Mouse (Mus musculus) embryonic stem cell, embryonic (primary cell): ENCODE results near the gene Ucn3.

Source experiments
- CTCF ChIA-PET, 4 experiments: fragments of 300-600 bp in 2 of 4; fragments of 350-600 bp in 2 of 4; sonication (Branson Sonifier 250); formaldehyde crosslinking; loops; one replicate each; lab custom pipeline; 2022; ENCODE audit warnings: inconsistent platforms in 2 of 4; lab: Charles Lee
- POLR2A ChIA-PET, 4 experiments: fragments of 300-600 bp in 2 of 4; fragments of 350-600 bp in 2 of 4; sonication (Branson Sonifier 250); formaldehyde crosslinking; loops; one replicate each; lab custom pipeline; 2022; ENCODE audit warnings: antibody characterized with exemption in 4 of 4, inconsistent platforms in 1 of 4; lab: Charles Lee

Gene Ucn3

DNA sequence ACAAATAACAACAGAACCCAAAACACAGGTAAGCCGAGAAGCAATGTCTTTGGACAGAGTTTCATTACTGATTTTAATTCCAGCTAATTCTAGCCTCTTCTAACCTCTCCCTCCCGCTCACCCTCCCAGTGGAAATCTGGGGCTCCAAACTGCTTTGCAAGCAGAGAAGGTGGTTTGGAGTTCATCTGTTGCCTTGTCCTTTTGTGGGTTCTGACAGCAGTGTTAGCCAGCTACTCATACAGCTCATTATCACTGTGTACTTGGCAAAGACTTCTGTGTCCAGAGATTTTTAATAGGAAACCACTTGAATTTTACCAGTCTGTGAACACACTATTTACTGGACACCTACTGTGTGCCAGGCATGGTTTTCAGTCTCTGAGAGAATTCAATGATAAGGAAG, at the start of gene Ucn3:
Gene Ucn3 (minus strand): TSS at position 101 of the 400 bp plus-strand sequence.
- CTCF ChIA-PET = interaction anchor here in 1 of 4 experiments (1.2 kb wide), 1 partner anchor 280 kb away, joined by 3 read pairs; no protein-coding TSS in a partner anchor

DNA sequence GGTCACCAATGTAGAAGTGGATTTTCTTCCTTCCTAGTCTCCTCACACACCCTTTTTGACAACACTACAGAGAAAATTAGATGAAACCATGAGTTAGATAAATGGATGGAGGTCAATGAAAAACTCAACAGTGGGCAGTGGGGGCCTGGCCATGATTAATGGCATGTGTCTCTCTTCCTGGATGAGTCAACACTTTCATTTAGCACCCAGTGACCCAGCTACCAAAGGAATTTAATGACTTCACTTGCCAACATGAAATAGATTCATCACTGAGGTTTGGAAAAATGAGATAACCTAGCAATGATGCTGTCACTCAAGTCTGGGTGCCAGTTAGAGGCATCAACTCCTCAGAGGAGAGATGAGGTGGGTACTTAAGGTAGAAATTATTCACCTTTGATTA, 46.9 kb upstream of the Ucn3 start:
- CTCF ChIA-PET = no interaction called here
- POLR2A ChIA-PET = no interaction called here

More for the DNA sequence above, at the start of gene Ucn3:
- POLR2A ChIA-PET = interaction anchor here in 1 of 4 experiments (0.7 kb wide), 2 partner anchors 36 to 50 kb away, joined by 3 read pairs; no protein-coding TSS in a partner anchor

DNA sequence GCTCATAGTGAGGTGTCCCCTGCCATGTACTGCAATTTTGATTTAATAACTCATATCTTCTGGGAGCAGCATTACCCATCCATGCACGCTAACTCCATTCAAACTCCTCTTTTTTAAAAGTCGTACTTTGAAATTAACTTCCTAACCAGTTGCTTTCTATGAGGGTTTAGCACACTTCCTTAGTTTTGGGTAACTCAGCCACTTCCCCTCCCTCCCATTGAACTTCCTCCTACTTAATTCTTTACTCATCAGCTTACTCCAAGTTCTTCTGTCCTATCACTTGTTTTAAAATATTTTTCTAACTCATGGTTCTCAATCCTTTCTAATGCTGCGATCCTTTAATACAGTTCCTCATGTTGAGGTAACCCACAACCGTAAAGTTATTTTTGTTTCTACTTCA, 23.7 kb upstream of the Ucn3 start:
- CTCF ChIA-PET = no interaction called here

DNA sequence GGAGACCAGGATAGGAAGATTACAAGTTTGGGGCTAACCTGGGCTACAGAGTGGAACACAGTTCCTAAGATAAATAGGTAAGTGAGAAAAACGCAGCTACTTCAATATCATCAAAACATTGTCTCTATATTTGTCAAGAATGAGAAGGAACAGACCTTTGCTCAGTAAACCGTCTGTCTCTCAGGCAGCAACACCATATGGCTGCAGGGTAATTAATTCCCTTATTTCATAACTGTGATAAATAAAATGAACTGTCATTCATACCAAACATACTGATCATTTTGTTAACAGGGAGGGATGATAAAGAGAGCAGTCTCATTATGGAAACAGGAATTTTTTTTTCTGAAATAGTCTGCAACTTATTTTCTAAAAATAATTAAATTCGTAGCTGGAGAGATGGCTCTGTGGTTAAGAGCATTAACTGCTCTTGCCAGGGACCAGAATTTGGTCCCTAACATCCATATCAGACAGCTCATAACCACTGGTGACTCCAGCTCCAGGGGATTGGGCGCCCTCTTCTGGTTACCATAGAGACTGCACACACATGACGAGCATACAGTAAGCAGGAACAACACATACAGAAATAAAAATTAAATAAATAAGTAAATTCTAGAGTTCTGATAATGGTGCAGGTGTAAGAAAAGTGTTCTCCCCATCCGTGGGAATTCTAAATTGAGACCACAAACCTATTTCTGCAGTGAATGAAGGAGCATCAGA, 6.2 kb upstream of the Ucn3 start:
- POLR2A ChIA-PET = interaction anchor here in 1 of 4 experiments (0.6 kb wide), 1 partner anchor 239 kb away, joined by 3 read pairs; no protein-coding TSS in a partner anchor
- CTCF ChIA-PET = interaction anchor here (0.5 to 2.5 kb wide), 11 partner anchors 10 to 388 kb away, joined by 3 to 15 read pairs (median 3); no protein-coding TSS in a partner anchor

More for the DNA sequence above, 23.7 kb upstream of the Ucn3 start:
- POLR2A ChIA-PET = no interaction called here

DNA sequence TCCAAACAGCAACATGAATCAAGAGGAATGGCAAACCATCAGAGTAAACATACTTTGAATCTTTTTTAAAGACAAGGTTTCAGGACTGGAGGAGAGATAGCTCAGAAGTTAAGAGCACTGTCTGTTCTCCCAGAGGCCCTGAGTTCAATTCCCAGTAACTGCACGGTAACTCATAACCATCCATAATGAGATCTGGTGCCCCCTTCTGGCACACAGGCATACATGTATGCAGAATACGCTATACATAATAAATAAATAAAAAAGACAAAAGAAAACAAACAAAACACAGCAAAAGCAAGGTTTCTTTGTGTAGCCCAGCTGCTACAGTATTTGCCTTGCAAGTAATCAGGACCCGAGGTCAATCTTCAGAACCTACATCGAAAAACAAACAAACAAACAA, 4.3 kb upstream of the Ucn3 start:
- ChIA-PET POLR2A (no interaction called here), CTCF (no interaction called here)

DNA sequence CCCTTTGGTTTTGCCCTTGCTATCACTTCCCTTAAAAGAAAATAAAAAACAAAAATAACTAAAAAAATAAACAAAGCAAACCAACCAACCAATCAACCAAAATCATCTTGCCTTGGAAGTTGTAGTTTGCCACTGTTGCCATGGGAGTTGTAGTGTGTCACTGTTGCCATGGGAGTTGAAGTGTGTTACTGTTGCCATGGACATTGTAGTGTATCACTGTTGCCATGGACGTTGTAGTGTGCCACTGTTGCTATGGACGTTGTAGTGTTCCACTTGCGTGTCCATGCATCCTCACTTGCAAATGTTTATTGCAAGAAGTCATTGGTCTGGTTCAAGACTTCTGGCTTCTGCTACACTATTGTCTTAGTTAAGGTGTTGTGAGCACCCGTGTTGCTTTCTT, 2.1 kb upstream of the Ucn3 start:
- ChIA-PET POLR2A (no interaction called here), CTCF (interaction anchor here in 1 of 4 experiments (0.6 kb wide), 1 partner anchor 52 kb away, joined by 3 read pairs; no protein-coding TSS in a partner anchor)

DNA sequence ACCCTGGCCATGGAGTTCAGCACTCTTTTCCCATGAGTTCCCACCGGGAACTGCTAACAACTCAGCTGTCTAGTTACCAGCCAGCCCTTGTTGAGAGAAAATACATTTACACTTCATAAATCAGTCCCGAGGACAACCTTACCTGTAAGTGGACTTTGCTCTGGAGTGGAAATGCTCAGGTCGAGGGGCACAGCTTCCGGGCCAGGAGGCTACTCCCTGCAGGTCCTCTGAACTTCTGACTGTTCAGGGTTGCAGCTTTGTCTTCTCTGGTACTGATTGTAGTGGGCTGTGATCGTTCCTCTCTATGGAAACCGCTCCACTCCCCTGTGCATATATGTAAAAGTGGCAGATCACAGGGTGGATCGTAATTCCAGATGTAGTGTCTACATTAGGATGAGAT, 450 bp downstream of the Ucn3 start:
- CTCF ChIA-PET = no interaction called here
- POLR2A ChIA-PET = interaction anchor here in 1 of 4 experiments (0.7 kb wide), 3 partner anchors 27 to 50 kb away, joined by 3 to 4 read pairs (median 3); partner anchors contain the start of genes Net1 and Tubal3

DNA sequence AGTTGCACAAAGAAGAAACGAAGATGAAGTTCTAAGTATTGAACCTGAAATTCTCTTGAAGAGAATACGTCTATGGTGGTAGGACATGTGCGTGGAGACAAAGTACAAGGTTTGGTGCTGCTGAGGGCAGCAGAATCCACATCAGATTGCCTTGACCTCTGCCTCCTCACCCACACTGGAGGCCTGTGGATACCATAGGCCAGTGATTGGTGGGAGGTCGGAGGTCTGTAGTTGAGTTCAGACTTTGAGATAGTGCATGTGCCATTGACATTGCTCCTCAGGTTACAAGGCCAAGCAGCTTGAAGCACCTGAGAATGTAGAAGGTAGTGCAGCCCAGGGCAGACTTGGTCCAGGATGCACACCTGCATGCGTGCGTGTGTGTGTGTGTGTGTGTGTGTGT, 19.1 kb downstream of the Ucn3 start:
- ChIA-PET POLR2A (no interaction called here), CTCF (no interaction called here)

DNA sequence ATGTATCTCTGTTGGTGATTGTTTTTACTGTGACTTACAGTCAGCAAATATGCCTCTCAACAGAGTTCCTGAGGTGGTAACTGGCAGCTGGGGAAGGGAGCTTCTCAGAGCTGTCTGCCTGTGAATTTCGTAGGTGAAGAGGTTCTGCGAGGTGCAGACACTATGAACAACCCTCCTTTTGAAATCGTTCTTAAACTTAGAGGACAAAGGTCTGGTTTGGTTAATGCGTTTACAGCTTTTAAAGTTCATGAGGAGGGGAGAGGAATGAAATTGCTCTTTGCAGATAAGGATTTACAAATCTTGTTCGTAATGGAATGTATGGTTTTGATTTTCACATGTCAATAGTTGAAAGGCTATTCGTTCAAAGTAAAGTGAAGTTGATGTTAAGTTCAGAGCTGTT, 19.5 kb downstream of the Ucn3 start:
- ChIA-PET CTCF (no interaction called here), POLR2A (no interaction called here)

DNA sequence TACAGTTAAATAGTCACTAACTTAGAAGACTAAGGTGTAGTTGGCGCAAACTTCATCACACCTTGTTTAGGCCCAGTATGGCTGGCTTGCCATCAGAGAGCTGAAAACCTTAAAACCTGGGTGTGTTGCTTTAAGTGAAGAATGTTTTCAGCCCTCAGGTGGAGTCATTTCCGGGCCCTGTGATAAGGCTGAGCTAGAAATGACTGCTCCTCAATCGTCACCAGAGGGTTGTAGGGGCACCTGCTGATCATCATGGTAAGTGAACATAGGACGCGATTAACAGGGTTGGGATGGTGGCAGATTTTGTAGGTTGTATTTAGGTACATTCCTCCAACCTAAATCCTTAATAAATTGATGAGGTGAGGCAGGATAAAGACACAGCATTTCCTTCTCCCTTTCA, 20.7 kb downstream of the Ucn3 start:
- POLR2A ChIA-PET = interaction anchor here in 1 of 4 experiments (0.6 to 1.8 kb wide), 4 partner anchors 11 to 488 kb away, joined by 3 to 4 read pairs (median 3); no protein-coding TSS in a partner anchor
- CTCF ChIA-PET = no interaction called here

DNA sequence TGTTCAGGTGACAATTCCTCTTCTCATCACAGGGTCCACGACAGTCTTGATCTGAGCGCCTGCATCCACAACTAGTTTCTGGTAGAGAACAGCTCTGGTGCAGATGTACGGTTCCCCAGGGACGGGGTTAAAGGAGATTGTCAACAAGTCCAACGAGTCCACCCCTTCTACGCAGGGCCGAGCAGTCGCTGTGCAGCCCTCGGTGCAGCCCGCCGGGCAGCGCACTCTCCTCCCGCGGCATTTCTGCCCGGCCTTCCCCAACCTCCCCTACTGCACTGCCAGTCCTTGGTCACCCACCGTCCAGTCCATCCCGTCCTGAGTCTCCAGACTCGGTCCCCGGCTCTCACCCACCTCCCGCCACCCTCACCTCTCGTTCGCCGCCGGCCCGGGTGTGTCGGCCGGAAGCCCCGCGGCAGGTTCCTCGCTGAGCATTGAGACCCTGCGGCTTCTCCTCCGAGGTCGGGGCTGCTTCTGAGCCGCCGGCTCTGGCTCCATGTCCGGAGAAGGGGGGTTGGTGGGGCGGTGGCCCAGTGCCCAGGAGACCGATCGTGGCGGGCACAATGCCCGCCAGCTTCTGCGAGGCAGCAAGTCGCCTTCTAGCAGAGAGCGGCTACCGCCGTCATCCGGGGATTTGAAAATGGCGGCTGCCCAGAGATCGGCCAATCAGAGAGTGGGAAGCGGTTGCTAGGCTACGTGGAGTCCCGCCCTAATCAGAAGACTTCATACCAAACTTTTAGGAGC, 27.4 kb downstream of the Ucn3 start, which contains the start of the genes Net1 and Tubal3:
Gene Net1 (minus strand): TSS at position 650 of the 741 bp plus-strand sequence.
Gene Tubal3 (plus strand): TSS at position 704 of the 741 bp plus-strand sequence.
- ChIA-PET CTCF (interaction anchor here in 1 of 4 experiments (0.8 kb wide), 1 partner anchor 17 kb away, joined by 3 read pairs; no protein-coding TSS in a partner anchor), POLR2A (interaction anchor here in 3 of 4 experiments (0.6 to 1.7 kb wide), 20 partner anchors 8 to 1779 kb away, joined by 3 to 13 read pairs (median 3); partner anchors contain the start of genes Gdi2 (in 3 of the 3) and Asb13 (in 2 of the 3))

DNA sequence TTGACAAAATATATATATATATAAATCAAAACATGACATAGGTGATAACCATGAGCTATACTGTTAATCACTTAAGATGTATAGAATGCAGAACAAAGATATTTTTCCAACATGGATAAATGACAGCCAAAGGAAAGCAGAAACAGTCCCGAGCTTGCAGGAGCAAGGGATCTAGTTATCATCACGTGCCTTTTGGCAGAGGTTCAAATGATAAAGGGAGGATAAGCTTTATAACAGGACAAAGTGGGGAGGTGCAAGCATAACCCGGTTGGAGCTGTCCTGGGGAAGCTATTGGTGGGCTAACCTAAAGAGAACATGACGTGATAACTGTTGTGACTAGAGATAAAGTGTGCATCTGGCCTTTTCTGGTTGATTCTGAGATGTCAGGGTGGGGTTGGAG, 31.6 kb downstream of the Ucn3 start:
- POLR2A ChIA-PET = interaction anchor here in 1 of 4 experiments (0.8 kb wide), 1 partner anchor 11 kb away, joined by 3 read pairs; no protein-coding TSS in a partner anchor
- CTCF ChIA-PET = interaction anchor here in 1 of 4 experiments (0.7 to 1.1 kb wide), 2 partner anchors 14 to 248 kb away, joined by 3 to 4 read pairs; no protein-coding TSS in a partner anchor

DNA sequence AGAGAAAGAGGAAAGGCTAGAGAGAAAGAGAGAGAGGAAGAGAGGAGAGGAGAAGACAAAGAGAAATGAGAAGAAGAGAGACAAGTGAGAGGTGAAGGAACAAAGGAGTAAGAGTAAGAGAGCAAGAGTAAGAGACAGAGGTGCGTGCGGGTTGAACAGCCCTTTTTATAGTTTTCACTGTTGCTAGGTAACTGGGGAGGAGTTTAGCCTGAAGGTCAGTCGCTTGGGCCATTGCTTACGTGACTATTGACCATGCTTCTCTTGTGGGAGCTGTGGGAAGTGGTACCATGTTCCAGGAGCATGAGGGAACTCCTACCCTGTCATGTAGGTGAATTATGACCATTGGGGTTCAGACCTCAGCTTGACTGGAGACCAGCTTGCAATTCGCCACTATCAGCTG, 34.8 kb downstream of the Ucn3 start:
- POLR2A ChIA-PET = interaction anchor here in 3 of 4 experiments (0.5 to 1.5 kb wide), 15 partner anchors 8 to 440 kb away, joined by 3 to 9 read pairs (median 4); partner anchors contain the start of genes Net1 (in 1 of the 3) and Tubal3 (in 1 of the 3)
- CTCF ChIA-PET = interaction anchor here in 3 of 4 experiments (0.6 to 1.8 kb wide), 4 partner anchors 15 to 752 kb away, joined by 3 to 7 read pairs (median 4); no protein-coding TSS in a partner anchor

DNA sequence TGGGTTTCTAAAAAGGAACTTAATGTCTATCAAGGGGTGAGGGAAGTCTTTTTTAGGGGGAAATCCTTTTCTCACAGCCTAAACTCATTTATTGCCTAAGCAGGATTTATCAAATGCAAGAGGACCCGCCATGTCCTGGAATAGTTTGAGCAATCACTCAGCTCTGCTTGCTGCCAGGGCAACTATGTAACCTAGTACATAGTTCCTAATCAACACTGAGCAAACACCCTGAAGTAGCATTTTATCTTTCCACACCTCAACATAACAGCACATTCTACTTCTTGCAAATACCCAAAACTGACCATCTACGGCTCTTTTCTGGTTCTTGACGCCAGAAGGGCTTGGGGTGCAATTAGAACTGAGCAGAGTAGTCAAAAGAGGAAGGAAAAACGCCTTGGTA, 36.9 kb downstream of the Ucn3 start:
- ChIA-PET POLR2A (interaction anchor here in 1 of 4 experiments (0.6 kb wide), 1 partner anchor 195 kb away, joined by 4 read pairs; no protein-coding TSS in a partner anchor), CTCF (no interaction called here)

DNA sequence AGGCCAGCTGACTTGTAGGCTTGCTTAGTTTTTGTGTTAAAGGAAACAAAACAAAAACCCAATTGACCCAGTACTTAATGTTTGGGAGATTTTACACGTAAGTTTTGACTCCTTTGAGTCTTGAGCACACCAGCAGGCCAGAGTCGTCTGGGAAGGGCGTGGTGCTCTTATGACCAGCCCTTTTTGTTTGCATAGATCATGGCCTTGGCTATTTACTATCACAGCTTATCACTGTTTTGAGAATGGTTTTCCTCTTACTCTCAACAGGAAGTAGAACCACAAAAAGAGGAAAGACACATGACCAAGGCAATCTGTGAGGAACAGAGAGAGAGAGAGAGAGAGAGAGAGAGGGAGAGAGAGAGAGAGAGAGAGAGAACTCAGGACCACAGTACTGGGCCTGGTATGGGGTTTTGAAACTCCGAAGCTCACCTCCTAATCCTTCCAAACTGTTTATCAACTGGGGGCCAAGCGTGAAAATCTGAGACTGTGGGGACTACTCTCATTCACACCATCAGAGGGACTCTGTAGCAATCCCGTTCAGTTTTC, 37.9 kb downstream of the Ucn3 start:
- CTCF ChIA-PET = no interaction called here
- POLR2A ChIA-PET = interaction anchor here in 1 of 4 experiments (0.7 to 1.2 kb wide), 4 partner anchors 9 to 176 kb away, joined by 3 to 4 read pairs (median 3); partner anchors contain the start of genes Net1 and Tubal3

DNA sequence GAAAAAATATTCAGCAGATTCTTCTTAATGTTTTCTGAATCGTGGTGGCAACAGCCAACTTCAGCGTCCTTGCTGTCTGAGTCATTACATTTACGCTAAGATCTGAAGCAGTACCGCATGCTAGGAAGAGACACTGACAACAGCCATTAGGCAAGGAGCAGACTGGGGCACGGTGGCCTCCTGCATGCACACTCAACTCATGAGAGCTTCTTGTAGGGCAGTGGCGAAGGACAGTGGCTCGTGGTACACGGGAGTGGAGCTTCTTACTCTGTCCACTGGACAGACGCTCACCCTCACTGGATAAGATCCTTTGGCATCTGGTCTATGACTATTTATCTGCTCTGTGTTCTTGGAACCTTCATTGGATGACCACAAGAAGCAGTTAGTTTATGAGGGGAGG, 45.8 kb downstream of the Ucn3 start:
- ChIA-PET POLR2A (interaction anchor here in 3 of 4 experiments (0.5 to 1.8 kb wide), 3 partner anchors 11 kb away, joined by 3 to 4 read pairs (median 4); no protein-coding TSS in a partner anchor), CTCF (interaction anchor here in 3 of 4 experiments (0.6 to 1.5 kb wide), 4 partner anchors 14 to 234 kb away, joined by 3 to 10 read pairs (median 3); no protein-coding TSS in a partner anchor)

DNA sequence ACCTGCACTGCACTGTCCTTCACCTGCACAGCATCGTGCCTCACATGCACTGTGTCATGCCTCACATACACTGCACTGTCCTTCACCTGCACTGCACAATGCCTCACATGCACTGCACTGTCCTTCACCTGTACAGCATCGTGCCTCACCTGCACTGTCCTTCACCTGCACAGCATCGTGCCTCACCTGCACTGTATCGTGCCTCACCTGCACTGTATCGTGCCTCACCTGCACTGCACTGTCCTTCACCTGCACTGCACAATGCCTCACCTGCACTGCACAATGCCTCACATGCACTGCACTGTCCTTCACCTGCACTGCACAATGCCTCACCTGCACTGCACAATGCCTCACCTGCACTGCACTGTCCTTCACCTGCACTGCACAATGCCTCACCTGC, 46.9 kb downstream of the Ucn3 start:
- POLR2A ChIA-PET = interaction anchor here in 1 of 4 experiments (0.6 kb wide), 1 partner anchor 9 kb away, joined by 4 read pairs; no protein-coding TSS in a partner anchor
- CTCF ChIA-PET = interaction anchor here in 2 of 4 experiments (0.6 to 1.5 kb wide), 2 partner anchors 40 to 233 kb away, joined by 3 to 10 read pairs; no protein-coding TSS in a partner anchor

DNA sequence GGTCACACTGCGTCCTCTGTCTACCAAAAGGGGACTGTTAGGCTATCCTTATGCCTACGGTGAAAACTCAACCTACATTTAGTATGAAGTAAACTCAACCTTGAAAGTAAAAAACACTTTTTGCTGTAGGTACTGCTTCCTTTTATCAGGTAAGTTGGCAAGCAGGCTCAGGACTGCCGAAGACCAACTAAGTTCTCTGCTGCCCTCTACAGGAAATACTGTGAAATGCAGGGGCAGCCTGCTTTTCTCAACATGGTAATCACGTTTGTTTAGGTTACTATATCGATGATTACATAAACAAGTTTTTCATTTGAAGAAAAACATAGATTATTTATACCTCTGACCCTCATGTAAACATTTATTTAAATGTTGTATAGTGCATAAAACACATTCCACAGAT, 48.2 kb downstream of the Ucn3 start:
- ChIA-PET POLR2A (no interaction called here), CTCF (interaction anchor here in 3 of 4 experiments (0.8 to 4.7 kb wide), 3 partner anchors 231 to 232 kb away, joined by 9 to 36 read pairs (median 9); no protein-coding TSS in a partner anchor)
